Mouse (Mus musculus) CH12.LX (cell line): Measurements from ENCODE around the gene Rbfox1.

Experiments used
- CHD1 ChIP-seq: IDR thresholded peaks from 2 replicates; pipeline ENCODE4 v1.6.1; 2012; ENCODE audit warnings: low read depth, low read length, improper control_type of control experiment, inconsistent platforms
- CTCF ChIP-seq, 2 experiments: IDR thresholded peaks in 1 of 2; conservative IDR thresholded peaks in 1 of 2; 2 replicates each; pipeline ENCODE4 v1.5.1; 2011 to 2012; ENCODE audit warnings: low read depth in 2 of 2, low read length in 2 of 2, improper control_type of control experiment in 1 of 2, inconsistent platforms in 1 of 2, mild to moderate bottlenecking in 1 of 2, moderate library complexity in 1 of 2
- E2F4 ChIP-seq: IDR thresholded peaks from 2 replicates; pipeline ENCODE4 v1.6.1; 2011; ENCODE audit warnings: low read depth, low read length, improper control_type of control experiment; ENCODE audit not compliant: insufficient replicate concordance
- ETS1 ChIP-seq: conservative IDR thresholded peaks from 2 replicates; pipeline ENCODE4 v1.6.1; 2012; ENCODE audit warnings: low read depth, mild to moderate bottlenecking, inconsistent platforms, low read length, improper control_type of control experiment, moderate library complexity
- GABPA ChIP-seq: IDR thresholded peaks from 2 replicates; pipeline ENCODE4 v1.6.1; 2012; ENCODE audit warnings: low read depth, low read length, improper control_type of control experiment, inconsistent platforms; ENCODE audit not compliant: insufficient replicate concordance
- IRF4 ChIP-seq: IDR thresholded peaks from 2 replicates; pipeline ENCODE4 v1.6.1; 2014; ENCODE audit warnings: low read depth, mild to moderate bottlenecking, inconsistent platforms, low read length, improper control_type of control experiment
- JUND ChIP-seq: conservative IDR thresholded peaks from 2 replicates; pipeline ENCODE4 v1.6.1; 2011; ENCODE audit warnings: low read depth, low read length, improper control_type of control experiment
- KAT2A ChIP-seq: IDR thresholded peaks from 2 replicates; pipeline ENCODE4 v1.6.1; 2012; ENCODE audit warnings: low read length, improper control_type of control experiment, inconsistent platforms; ENCODE audit not compliant: insufficient replicate concordance
- MXI1 ChIP-seq: IDR thresholded peaks from 2 replicates; pipeline ENCODE4 v1.6.1; 2011; ENCODE audit warnings: mild to moderate bottlenecking, low read depth, low read length, improper control_type of control experiment
- MYC ChIP-seq: IDR thresholded peaks from 2 replicates; pipeline ENCODE4 v1.6.1; 2011; ENCODE audit warnings: low read depth, mild to moderate bottlenecking, improper control_type of control experiment, low read length
- POLR2A ChIP-seq: IDR thresholded peaks from 2 replicates; pipeline ENCODE4 v1.6.1; 2011; ENCODE audit warnings: low read depth, mild to moderate bottlenecking, improper control_type of control experiment, low read length
- SIN3A ChIP-seq: IDR thresholded peaks from 2 replicates; pipeline ENCODE4 v1.6.1; 2012; ENCODE audit warnings: low read length, improper control_type of control experiment, inconsistent platforms
- TCF12 ChIP-seq: IDR thresholded peaks from 2 replicates; pipeline ENCODE4 v1.6.1; 2014; ENCODE audit warnings: low read depth, mild to moderate bottlenecking, inconsistent platforms, low read length, improper control_type of control experiment
- ZMIZ1 ChIP-seq: IDR thresholded peaks from 2 replicates; pipeline ENCODE4 v1.6.1; 2012; ENCODE audit warnings: low read depth, mild to moderate bottlenecking, inconsistent platforms, low read length, improper control_type of control experiment

GRCm38 (mm10) chr16:7051991-7052390 lies 1166.8 kb downstream of the Rbfox1 start:
- TF ChIP-seq MXI1 (no peak), CTCF (conservative IDR thresholded peaks at IDR 0.05 in 1 of 2, IDR thresholded peaks at IDR 0.05 in 1 of 2; ENCODE audit: low read depth in 2 of 2, low read length in 2 of 2) (no peak), CHD1 (no peak), GABPA (no peak), ZMIZ1 (no peak), KAT2A (no peak), JUND (no peak), E2F4 (no peak), POLR2A (no peak), TCF12 (no peak), ETS1 (no peak), IRF4 (no peak), SIN3A (no peak), MYC (no peak)
